Mouse (Mus musculus): ENCODE measurements around the gene Hmg20b.

GRCm38 (mm10) chr10:81354738-81355477 is 4.6 kb upstream of the Hmg20b start:
- TF ChIP-seq CTCF (IDR thresholded peaks at IDR 0.05) (no peak), EP300 (IDR thresholded peaks at IDR 0.05) (no peak)

Data from lung, postnatal 0 days (tissue).